Mouse (Mus musculus) macrophage (primary cell): ENCODE results near the gene Tmem59l. TPM values are rescaled to one million over a fixed set of nuclear protein-coding genes. Genes with fewer than 3 reads are reported as not detected.

Experiments
- H3K27ac ChIP-seq: fragments of 350-480 bp; formaldehyde crosslinking; 2 replicates; pipeline ENCODE4 v1.9.0; 2021
- H3K36me3 ChIP-seq: fragments of 350-480 bp; formaldehyde crosslinking; 2 replicates; pipeline ENCODE4 v1.9.0; 2021; ENCODE audit errors: inconsistent target
- H3K4me3 ChIP-seq: fragments of 350-480 bp; formaldehyde crosslinking; 2 replicates; pipeline ENCODE4 v1.9.0; 2021; ENCODE audit errors: inconsistent target
- H3K79me2 ChIP-seq: fragments of 350-480 bp; formaldehyde crosslinking; 2 replicates; pipeline ENCODE4 v1.9.0; 2021; ENCODE audit errors: inconsistent target
- WGBS: methylation state at CpG from one replicate; pipeline ENCODE4 v1.1.7; 2026; ENCODE audit warnings: inconsistent platforms; ENCODE audit not compliant: missing documents; 5-methylcytosine and 5-hydroxymethylcytosine counted together
- polyA plus RNA-seq: library from polyadenylated mRNA; stranded (reverse); fragments of 250-400 nt; gene quantifications from 3 replicates; pipeline ENCODE4 v1.2.4, GENCODE M21; 2018; ENCODE audit warnings: inconsistent platforms

Gene Tmem59l
- polyA plus RNA-seq, 1 experiment from 2014 or later = not detected

- Histone ChIP-seq H3K27ac (no peak overlapping the region), H3K4me3 (no peak overlapping the region), H3K79me2 (peaks cover 4% of the 10 kb centered on the region; the same call in 1 of the 2 replicates), H3K36me3 (peaks cover 2% of the 10 kb centered on the region; the same call in 1 of the 2 replicates)
- WGBS = 67% methylated on average over 12 of the region's 12 CpGs
These were observed 15.4 kb upstream of the Tmem59l start for GRCm38 (mm10) chr8:70502540-70502939.

- no peak overlapping the region for H3K27ac ChIP-seq
- peaks cover 4% of the 10 kb centered on the region; the same call in 1 of the 2 replicates for H3K79me2 ChIP-seq
- no peaks in the 10 kb centered on the region for H3K36me3 ChIP-seq
- H3K4me3 ChIP-seq = no peak overlapping the region
- 31% methylated on average over 23 of the region's 23 CpGs for WGBS
These were observed 14.8 kb upstream of the Tmem59l start for GRCm38 (mm10) chr8:70501820-70502529.

- WGBS = 17% methylated on average over 35 of the region's 39 CpGs
- Histone ChIP-seq H3K4me3 (no peak overlapping the region), H3K36me3 (no peaks in the 10 kb centered on the region), H3K27ac (no peak overlapping the region), H3K79me2 (no peaks in the 10 kb centered on the region; the same call in 1 of the 2 replicates)
These were observed 13.5 kb upstream of the Tmem59l start for GRCm38 (mm10) chr8:70500386-70501301.

GRCm38 (mm10) chr8:70495771-70496062 lies 8.6 kb upstream of the Tmem59l start:
- H3K4me3 ChIP-seq = no peak overlapping the region
- H3K27ac ChIP-seq = no peak overlapping the region
- H3K36me3 ChIP-seq = no peaks in the 10 kb centered on the region
- WGBS = 23% methylated on average over 12 of the region's 12 CpGs
- no peaks in the 10 kb centered on the region for H3K79me2 ChIP-seq

GRCm38 (mm10) chr8:70495001-70495770 lies 8.0 kb upstream of the Tmem59l start:
- H3K27ac ChIP-seq = no peak overlapping the region
- no peaks in the 10 kb centered on the region for H3K36me3 ChIP-seq
- H3K4me3 ChIP-seq = no peak overlapping the region
- WGBS = 6% methylated on average over 20 of the region's 21 CpGs
- H3K79me2 ChIP-seq = no peaks in the 10 kb centered on the region

GRCm38 (mm10) chr8:70494416-70494945 lies 7.3 kb upstream of the Tmem59l start:
- no peaks in the 10 kb centered on the region for H3K36me3 ChIP-seq
- H3K4me3 ChIP-seq = no peak overlapping the region
- no peaks in the 10 kb centered on the region for H3K79me2 ChIP-seq
- 5% methylated on average over 26 of the region's 28 CpGs for WGBS
- H3K27ac ChIP-seq = no peak overlapping the region

- Histone ChIP-seq H3K36me3 (no peaks in the 10 kb centered on the region), H3K27ac (no peak overlapping the region), H3K4me3 (no peak overlapping the region), H3K79me2 (no peaks in the 10 kb centered on the region)
- WGBS = 6% methylated on average over 42 of the region's 47 CpGs
These were observed 6.7 kb upstream of the Tmem59l start for GRCm38 (mm10) chr8:70493692-70494415.

GRCm38 (mm10) chr8:70492664-70493640 lies 5.8 kb upstream of the Tmem59l start, which contains the start of gene Crlf1:
TSS of gene Crlf1 (plus strand) at chr8:70493158.
- Histone ChIP-seq H3K79me2 (no peaks in the 10 kb centered on the region), H3K27ac (no peak within 1 kb of the TSS), H3K4me3 (no peak within 1 kb of the TSS), H3K36me3 (no peaks in the 10 kb centered on the region)
- 2% methylated on average over 63 of the region's 93 CpGs for WGBS

- Histone ChIP-seq H3K36me3 (no peaks in the 10 kb centered on the region), H3K4me3 (no peak overlapping the region), H3K79me2 (no peaks in the 10 kb centered on the region), H3K27ac (no peak overlapping the region)
- WGBS = 7% methylated on average over 20 of the region's 20 CpGs
These were observed 3.8 kb upstream of the Tmem59l start for GRCm38 (mm10) chr8:70490880-70491495.

- Histone ChIP-seq H3K4me3 (no peak overlapping the region), H3K79me2 (no peaks in the 10 kb centered on the region), H3K27ac (no peak overlapping the region), H3K36me3 (no peaks in the 10 kb centered on the region)
- whole genome bisulfite sequencing = 38% methylated on average over 10 of the region's 10 CpGs
These were observed 3.1 kb upstream of the Tmem59l start for GRCm38 (mm10) chr8:70490061-70490879.

GRCm38 (mm10) chr8:70489576-70489975 lies 2.4 kb upstream of the Tmem59l start:
- Histone ChIP-seq H3K27ac (no peak overlapping the region), H3K79me2 (no peaks in the 10 kb centered on the region), H3K36me3 (no peaks in the 10 kb centered on the region), H3K4me3 (no peak overlapping the region)
- WGBS = 7% methylated on average over 12 of the region's 41 CpGs

GRCm38 (mm10) chr8:70488931-70489470 lies 1.8 kb upstream of the Tmem59l start:
- Histone ChIP-seq H3K27ac (no peak overlapping the region), H3K79me2 (no peaks in the 10 kb centered on the region), H3K36me3 (no peaks in the 10 kb centered on the region), H3K4me3 (no peak overlapping the region)
- 1% methylated on average over 14 of the region's 14 CpGs for WGBS
